Mouse (Mus musculus): ENCODE measurements around the gene Fgfr2.
A peak's percentile ranks its signal among the peaks of the same experiment; 100 is the strongest.

Gene Fgfr2

DNA sequence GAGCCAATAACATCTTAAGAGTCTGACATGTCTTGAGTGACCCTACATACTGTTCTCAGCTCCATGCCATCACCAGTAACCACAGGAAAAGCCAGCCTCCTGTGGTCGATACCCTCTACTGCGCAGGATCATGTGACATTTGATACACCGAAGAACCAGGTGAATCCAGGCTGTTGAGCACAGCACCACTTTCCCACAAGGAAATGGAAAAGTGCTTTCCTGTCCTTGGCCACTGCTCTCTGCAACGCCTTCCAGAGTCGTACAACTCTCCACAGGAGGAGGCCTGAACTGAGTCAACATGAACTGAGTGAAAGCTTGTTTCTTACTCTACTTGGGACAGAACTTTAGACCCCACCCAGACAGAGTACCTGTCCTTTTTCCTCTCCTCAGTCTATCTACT, 321.6 kb downstream of the Fgfr2 start:
- DNase-seq (ENCODE audit: low read depth), result no peak

DNA sequence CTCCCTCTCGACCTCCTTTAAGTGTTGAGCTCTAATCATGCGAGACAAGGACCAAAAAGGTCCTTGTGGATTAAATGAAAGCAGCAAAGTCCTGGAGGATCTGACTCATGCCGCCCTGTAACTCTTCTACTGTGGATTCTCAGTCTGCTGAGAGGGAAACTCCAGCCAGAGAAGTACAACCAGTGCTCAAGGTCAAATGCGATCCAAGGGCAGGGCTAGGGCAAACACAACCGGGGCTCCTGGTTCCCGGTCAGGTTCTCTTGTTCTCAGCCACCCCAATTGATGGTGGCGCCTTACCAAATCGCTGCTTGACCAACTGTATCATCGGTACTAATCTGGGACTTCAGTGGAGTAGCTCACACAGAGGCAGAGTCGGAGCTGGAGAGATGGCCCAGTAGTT, 322.3 kb downstream of the Fgfr2 start:
- no peak for DNase-seq (ENCODE audit: low read depth)

DNA sequence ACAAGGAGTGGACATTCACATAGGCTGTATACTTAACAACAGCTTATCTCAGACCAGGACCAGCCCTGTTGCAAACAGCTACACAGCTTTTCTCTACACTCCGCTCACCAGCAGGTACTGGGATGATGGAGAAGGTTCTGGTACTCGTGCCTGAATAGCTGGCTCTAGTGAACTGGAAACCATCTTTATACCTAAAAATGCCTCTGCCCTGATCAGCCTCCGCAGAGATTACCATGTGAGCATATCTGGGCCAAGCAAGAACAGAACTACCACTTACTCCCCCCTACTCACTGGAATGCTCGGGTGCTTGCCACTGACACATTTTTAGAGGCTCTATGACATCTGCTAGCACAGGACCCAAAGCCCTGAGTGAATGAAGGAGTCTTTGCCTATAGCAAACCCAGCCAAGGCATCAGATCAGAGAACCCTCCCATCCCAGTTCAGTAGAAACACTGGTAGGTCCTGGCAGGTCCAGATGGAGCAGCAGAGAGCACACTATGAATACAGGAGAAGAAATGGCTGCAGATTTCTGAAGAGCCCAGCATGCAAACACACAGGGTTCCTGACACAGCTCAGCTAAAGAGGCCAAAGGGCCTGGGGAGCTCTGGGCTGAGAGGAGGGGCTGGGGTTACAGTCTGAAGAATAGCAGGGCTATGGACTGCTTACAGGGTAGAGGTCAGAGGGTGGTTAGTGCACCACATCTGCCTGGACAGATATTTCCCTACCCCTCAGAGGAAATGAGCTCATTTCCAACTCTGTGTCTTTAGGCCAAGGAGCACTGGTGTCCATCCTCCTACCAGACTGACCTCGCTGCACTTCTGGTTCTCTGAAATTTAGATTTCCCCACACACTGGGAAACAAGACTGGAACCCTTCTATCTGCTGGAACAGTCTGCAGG, 323.8 kb downstream of the Fgfr2 start:
- no peak for DNase-seq (ENCODE audit: low read depth)

- no peak for DNase-seq (ENCODE audit: low read depth)
Observed at GRCm38 (mm10) chr7:132795141-132795540, 328.0 kb downstream of the Fgfr2 start.

DNA sequence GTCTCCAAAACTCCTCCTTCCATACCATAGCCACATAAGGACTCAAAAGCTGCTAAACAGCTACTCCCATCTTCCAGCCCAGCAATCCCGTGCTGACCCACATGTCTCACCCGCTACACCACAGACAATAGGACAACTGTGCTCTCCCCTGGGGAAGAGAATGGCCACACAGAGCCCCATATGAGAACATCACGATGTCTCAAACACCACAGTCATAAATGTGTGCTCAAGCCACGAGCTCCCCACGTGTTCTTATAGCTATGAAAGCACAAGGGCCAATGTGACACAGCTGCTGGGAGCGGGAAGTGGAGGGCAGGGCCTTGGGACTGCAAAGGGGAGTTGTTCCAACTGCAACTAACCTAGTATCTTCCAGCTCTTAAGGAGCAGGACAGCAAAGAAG, 329.7 kb downstream of the Fgfr2 start:
- no peak for DNase-seq (ENCODE audit: low read depth)

GRCm38 (mm10) chr7:132790447-132791219, 332.5 kb downstream of the Fgfr2 start:
- DNase-seq (ENCODE audit: low read depth), result no peak

DNA sequence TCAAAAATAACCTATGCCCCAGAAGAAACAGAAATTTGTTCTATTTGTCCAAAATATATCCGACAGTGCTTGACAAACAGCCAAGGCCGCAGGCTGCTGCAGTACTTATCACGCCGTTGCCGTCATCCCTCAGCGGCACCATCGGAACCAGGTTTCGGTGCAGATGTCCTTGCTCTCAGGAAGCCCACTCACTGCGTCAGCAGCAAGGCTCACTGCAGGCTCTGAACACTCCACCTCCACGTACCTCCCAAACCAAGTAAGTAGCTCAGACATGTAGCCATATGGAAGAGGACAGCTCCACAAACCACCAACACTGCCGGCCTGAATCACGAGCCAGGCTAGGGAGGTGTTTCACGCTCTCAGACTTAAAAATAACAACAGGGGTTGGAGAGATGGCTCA, 334.3 kb downstream of the Fgfr2 start:
- DNase-seq (ENCODE audit: low read depth), result no peak

GRCm38 (mm10) chr7:132787496-132788190, 335.5 kb downstream of the Fgfr2 start:
- DNase-seq (ENCODE audit: low read depth), result no peak

DNA sequence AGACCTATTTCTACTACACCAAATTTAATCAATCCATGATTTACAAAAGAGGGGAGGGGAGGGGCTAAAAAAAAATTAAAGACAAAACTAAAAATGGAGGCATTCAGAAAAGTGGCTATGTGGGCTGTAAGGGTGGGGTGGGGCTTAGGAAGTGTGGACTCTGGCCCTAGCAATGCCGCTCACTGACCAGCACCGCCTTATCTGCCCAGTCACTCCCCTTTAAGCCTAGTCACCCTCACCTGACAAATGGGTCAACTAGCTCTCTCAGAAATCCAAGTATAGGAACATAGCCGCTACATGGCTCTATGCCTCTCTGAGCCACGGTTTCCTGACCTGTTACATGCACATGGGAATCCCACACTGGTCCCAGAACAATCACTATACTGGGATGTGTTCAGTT, 336.1 kb downstream of the Fgfr2 start:
- no peak for DNase-seq (ENCODE audit: low read depth)

DNA sequence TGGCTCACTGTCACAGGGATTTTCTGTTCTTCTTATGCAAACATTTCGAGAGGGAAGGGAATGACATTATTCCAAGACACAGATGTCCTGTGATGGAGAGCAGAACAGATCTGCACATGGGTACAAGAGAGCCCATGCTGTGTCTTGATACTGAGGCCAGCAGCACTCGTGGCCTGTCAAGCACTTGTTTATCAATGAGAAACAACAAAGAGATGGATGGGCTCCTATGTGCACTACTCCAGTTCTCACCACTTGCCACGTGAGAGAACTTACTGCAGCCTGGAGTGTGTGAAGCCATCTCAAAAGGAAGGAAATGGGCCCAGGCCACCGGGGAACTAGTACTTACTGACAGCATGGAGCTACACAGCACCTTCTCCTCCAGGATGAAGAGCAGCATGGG, 336.6 kb downstream of the Fgfr2 start:
- DNase-seq (ENCODE audit: low read depth), result no peak

DNA sequence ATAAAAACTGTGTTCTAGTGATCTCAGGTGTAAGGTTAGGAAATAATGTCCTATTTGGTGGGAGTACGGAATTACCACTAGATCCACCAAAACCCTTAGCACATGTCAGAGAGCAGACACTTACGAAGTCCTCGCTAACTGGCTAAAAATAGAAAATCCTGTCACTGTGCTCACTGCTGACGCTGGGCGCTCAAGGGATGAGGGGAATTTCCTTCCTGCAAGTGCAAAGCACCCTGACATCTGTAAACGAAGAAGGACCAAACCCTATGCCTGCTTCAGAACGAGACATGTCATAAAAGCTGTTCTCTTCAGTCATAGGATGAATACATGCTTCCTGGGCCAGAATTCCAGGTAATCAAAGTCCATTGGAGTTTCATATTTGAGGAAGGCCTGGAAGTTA, 337.1 kb downstream of the Fgfr2 start:
- no peak for DNase-seq (ENCODE audit: low read depth)

DNA sequence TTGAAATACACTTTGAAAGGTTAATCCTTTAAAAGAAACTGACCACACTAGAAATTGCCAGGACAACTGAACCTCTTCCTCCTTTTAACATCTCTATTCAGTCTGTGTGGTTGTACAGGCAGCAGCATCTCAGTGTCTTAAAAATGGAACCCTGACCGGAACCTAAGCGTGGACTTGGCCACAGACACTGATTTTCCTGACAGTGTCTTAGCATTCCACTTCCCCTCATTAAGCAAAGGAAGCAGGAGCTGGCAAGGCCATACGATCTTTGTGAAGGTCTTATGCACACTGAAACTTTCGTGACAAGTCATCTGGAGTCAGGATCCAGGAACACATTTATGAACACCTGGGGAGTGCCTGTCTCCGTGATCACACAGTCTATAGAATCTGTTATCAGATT, 339.0 kb downstream of the Fgfr2 start:
- no peak for DNase-seq (ENCODE audit: low read depth)

DNA sequence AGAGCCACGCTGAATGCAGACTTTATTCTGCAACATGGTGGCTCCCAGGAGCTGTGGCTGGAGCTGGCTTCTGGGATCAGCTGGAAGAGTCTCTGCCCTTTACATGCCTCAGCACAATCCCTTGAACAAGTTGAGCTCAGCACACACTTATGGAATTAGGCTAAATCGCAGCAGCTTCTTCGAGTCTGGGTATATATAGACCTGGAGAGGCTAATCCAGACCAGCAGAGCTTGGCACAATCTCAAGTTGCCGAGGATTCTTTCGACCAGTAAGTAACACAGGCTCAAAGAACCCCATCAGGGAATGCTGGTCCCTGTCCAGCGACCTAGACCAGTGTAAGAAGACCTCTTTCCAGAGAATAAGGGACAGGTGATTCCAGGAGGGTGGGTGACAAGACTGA, 341.3 kb downstream of the Fgfr2 start:
- DNase-seq (ENCODE audit: low read depth), result no peak

DNA sequence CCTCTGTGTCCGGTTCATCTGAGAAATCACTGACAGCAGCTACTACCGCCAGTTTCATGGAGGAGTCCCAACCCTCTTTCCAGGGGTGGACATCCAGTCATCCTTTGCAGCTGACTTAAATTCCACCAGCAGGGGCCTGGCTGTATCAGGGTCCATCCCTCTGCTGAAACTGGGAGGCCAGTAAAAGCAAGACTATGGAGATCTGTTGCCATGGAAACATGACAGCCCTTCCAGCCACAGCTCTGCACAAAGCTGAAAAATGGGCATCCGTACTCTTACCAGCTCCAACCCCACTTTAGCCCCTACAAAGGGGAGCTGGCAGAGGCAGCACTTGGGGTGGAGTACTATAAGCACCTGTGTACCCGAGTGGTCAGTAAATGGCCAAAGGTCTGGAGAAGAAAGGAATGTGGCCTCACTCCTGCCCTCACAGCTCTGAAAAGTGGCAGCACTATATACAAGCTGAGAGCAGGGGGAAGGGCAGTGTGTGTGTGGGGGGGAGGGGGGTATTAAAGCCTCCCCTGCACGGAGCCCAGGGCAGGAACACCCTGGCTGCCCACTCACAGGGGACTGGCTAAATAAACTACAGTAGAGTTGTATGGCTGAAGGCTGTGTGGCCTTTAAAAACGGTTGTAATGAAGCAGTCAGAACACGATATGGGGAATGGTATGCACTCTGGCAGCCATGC, 341.9 kb downstream of the Fgfr2 start:
- DNase-seq (ENCODE audit: low read depth), result no peak

DNA sequence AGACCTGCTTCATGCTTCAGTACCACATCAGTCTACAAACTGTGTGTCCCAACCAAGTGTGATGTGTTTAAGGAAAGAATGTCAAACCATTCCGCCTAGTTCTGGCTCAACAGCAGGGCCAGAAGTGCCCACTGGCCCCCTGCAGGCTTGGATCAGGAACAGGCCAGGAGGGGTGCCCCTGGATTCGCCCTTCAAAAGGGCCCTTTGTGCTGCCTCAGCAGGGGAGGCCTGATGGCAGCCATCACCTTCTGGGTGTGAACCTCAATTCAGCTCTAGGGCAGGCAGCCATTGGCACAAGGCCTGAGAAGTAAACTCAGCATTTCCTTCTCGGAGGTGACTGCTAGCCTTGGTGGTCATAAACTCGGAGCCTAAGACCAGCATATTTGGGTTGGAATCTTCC, 342.5 kb downstream of the Fgfr2 start:
- peak; percentile 20 for DNase-seq (ENCODE audit: low read depth)

DNA sequence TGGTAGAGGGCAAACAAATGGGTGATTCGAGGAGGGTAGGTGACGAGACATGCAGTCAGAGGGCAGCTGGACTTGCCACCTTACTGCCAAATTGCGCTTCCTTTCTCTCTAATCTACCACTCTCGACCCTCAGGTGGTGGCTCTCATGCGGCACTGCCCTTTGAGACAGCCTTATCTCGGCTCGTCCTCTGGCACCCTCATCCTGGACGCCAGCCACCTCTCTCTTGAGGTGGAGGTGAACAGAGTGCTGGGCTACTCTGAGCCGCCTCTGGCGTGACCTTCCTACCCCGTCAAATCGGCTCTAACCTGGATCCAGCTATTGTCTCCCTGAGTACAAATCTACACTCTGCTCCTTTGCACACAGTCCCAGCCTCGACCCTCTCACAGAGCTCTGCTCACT, 344.5 kb downstream of the Fgfr2 start:
- DNase-seq (ENCODE audit: low read depth), result no peak

GRCm38 (mm10) chr7:132777728-132778453, 345.3 kb downstream of the Fgfr2 start:
- no peak for DNase-seq (ENCODE audit: low read depth)

GRCm38 (mm10) chr7:132777117-132777516, 346.0 kb downstream of the Fgfr2 start:
- DNase-seq (ENCODE audit: low read depth), result peak; percentile 12

- DNase-seq (ENCODE audit: low read depth), result no peak
Observed at GRCm38 (mm10) chr7:132776338-132777111, 346.6 kb downstream of the Fgfr2 start.

DNA sequence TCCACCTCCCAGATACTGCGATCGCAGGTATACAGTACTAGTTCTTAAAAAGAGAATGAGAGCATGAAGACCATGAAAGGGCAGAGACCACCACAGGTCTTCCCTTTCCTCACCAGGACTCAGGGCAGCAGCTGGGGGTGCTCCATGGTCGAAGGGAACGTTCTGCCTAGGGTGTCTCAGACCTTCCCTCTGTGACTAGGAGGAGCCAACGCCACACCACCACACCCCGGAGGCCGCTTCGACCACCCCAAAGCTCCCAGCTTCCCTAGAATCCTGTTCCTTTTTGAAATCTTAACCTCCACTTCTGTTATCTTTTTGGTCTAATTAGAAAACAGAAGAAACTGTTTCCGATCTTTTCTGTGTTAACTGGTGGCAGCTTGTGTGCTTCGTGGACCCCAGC, 347.2 kb downstream of the Fgfr2 start:
- no peak for DNase-seq (ENCODE audit: low read depth)

GRCm38 (mm10) chr7:132775333-132775732, 347.8 kb downstream of the Fgfr2 start:
- DNase-seq (ENCODE audit: low read depth), result peak; percentile 49

Measured in NIH3T3 (cell line).